Mouse (Mus musculus) hindbrain, embryonic 10.5 days (tissue): ENCODE measurements at regions not wholly inside any gene's neighbourhood (a gene's known extent, or its start where the extent isn't known, plus 50 kb on each side); places are given as distances from the start of the nearest gene placed in this dataset.

Experiments used
- DNase-seq: peaks from one replicate; pipeline ENCODE4 v3.0.0-alpha.2; 2017; ENCODE audit warnings: low spot score
- H3K27ac ChIP-seq: fragments of 300-500 bp; sonication (generic); 2 replicates; pipeline ENCODE4 v1.5.1; 2016; ENCODE audit warnings: mild to moderate bottlenecking, moderate library complexity
- H3K27me3 ChIP-seq: fragments of 300-500 bp; sonication (generic); 2 replicates; pipeline ENCODE4 v1.6.1; 2016; ENCODE audit warnings: mild to moderate bottlenecking; ENCODE audit not compliant: poor library complexity, insufficient read depth, severe bottlenecking
- H3K36me3 ChIP-seq: fragments of 300-500 bp; sonication (generic); 2 replicates; pipeline ENCODE4 v1.6.1; 2016; ENCODE audit warnings: mild to moderate bottlenecking, moderate library complexity
- H3K4me1 ChIP-seq: fragments of 300-500 bp; sonication (generic); replicated peaks from 2 replicates; pipeline ENCODE4 v1.6.1; 2016; ENCODE audit warnings: mild to moderate bottlenecking
- H3K4me3 ChIP-seq: fragments of 300-500 bp; sonication (generic); 2 replicates; pipeline ENCODE4 v1.5.1; 2016; ENCODE audit warnings: mild to moderate bottlenecking, moderate library complexity
- H3K9me3 ChIP-seq: fragments of 300-500 bp; sonication (generic); 2 replicates; pipeline ENCODE4 v1.6.1; 2016; ENCODE audit warnings: mild to moderate bottlenecking, moderate library complexity
- WGBS: fragments of 180-500 bp; shearing (Covaris S2); methylation state at CpG from one replicate; pipeline ENCODE4 v1.1.7; 2016; 5-methylcytosine and 5-hydroxymethylcytosine counted together

- DNase-seq: no peak
- Histone ChIP-seq H3K36me3 (no peaks in the 10 kb centered on the region), H3K4me1 (no peaks in the 10 kb centered on the region), H3K27ac (no peak overlapping the region), H3K9me3 (peaks cover 53% of the 10 kb centered on the region), H3K27me3 (no peaks in the 10 kb centered on the region), H3K4me3 (no peak overlapping the region)
- WGBS: 74% methylated on average over 3 of the region's 3 CpGs
Measured at GRCm38 (mm10) chr3:90977876-90978275, 112.7 kb downstream of the 9130204L05Rik start.
